Mouse (Mus musculus): Measurements from ENCODE around the gene Nav2.

Nav2 gene

GRCm38 (mm10) chr7:49283507-49284361 is 375.2 kb downstream of the Nav2 start:
- DNase-seq (ENCODE audit: low spot score): no peak

GRCm38 (mm10) chr7:49288186-49288585 is 379.7 kb downstream of the Nav2 start:
- DNase-seq (ENCODE audit: low spot score): no peak

GRCm38 (mm10) chr7:49290308-49290707 is 381.8 kb downstream of the Nav2 start:
- DNase-seq (ENCODE audit: low spot score): no peak

- DNase-seq (ENCODE audit: low spot score): no peak
Measured at GRCm38 (mm10) chr7:49291208-49291892, 382.8 kb downstream of the Nav2 start.

- no peak for DNase-seq (ENCODE audit: low spot score)
Measured at GRCm38 (mm10) chr7:49297148-49297547, 388.6 kb downstream of the Nav2 start.

GRCm38 (mm10) chr7:49298431-49298839 is 389.9 kb downstream of the Nav2 start:
- no peak for DNase-seq (ENCODE audit: low spot score)

GRCm38 (mm10) chr7:49301487-49301886 is 393.0 kb downstream of the Nav2 start:
- no peak for DNase-seq (ENCODE audit: low spot score)

GRCm38 (mm10) chr7:49303600-49304411 is 395.3 kb downstream of the Nav2 start:
- DNase-seq (ENCODE audit: low spot score): no peak

- no peak for DNase-seq (ENCODE audit: low spot score)
Measured at GRCm38 (mm10) chr7:49307717-49308116, 399.2 kb downstream of the Nav2 start.

- no peak for DNase-seq (ENCODE audit: low spot score)
Measured at GRCm38 (mm10) chr7:49309746-49310145, 401.2 kb downstream of the Nav2 start.

- no peak for DNase-seq (ENCODE audit: low spot score)
Measured at GRCm38 (mm10) chr7:49313945-49314344, 405.4 kb downstream of the Nav2 start.

- DNase-seq (ENCODE audit: low spot score): no peak
Measured at GRCm38 (mm10) chr7:49315033-49315432, 406.5 kb downstream of the Nav2 start.

GRCm38 (mm10) chr7:49316600-49316999 is 408.1 kb downstream of the Nav2 start:
- no peak for DNase-seq (ENCODE audit: low spot score)

- no peak for DNase-seq (ENCODE audit: low spot score)
Measured at GRCm38 (mm10) chr7:49318183-49318897, 409.8 kb downstream of the Nav2 start.

GRCm38 (mm10) chr7:49318898-49319293 is 410.4 kb downstream of the Nav2 start:
- no peak for DNase-seq (ENCODE audit: low spot score)

GRCm38 (mm10) chr7:49319981-49320380 is 411.5 kb downstream of the Nav2 start:
- no peak for DNase-seq (ENCODE audit: low spot score)

GRCm38 (mm10) chr7:49321124-49321531 is 412.6 kb downstream of the Nav2 start:
- DNase-seq (ENCODE audit: low spot score): no peak

GRCm38 (mm10) chr7:49322179-49322578 is 413.7 kb downstream of the Nav2 start:
- no peak for DNase-seq (ENCODE audit: low spot score)

- no peak for DNase-seq (ENCODE audit: low spot score)
Measured at GRCm38 (mm10) chr7:49324575-49324974, 416.1 kb downstream of the Nav2 start.

GRCm38 (mm10) chr7:49326136-49326722 is 417.7 kb downstream of the Nav2 start:
- DNase-seq (ENCODE audit: low spot score): no peak

GRCm38 (mm10) chr7:49326967-49327742 is 418.6 kb downstream of the Nav2 start:
- no peak for DNase-seq (ENCODE audit: low spot score)

All from layer of hippocampus, adult 11-12 months (tissue).